Mouse (Mus musculus): ENCODE data around the gene Mrtfa. TPM values are rescaled to one million over a fixed set of nuclear protein-coding genes. Genes with fewer than 3 reads are reported as not detected.

The Mrtfa gene
- total and polyA plus RNA-seq, 2 experiments from 2014 or later = 22.6 to 32.1 TPM

DNA sequence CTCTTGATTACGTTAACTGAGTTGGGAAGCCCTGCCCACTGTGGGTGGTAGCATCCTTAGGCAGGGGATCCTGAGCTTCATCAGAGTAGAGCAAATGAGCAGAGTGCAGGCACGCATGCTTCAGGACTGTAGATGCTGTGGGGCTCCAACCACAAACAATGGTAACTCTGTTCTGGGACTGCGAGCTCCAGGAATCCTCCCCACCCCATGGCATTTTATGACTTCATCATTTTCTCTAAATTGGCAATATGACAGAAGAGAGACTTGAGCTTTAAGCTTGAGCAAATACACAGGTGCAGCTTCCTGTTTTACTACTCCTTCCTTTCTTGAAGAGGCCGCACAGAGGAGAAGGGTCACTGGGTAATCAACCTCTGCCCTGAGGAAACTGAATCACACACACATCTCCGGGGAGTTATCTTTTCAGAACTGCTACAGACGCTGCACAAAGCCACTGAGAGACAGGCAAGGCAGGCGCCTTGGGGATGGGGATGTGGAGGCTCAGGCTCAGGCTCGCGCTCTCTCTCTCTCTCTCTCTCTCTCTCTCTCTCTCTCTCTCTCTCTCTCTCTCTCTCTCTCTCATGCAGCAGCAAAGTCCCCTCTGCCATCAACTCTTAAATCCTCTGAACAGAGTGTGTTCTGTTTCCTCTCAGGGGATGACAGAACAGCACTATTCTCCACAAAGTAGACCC is 157.5 kb downstream of the Mrtfa start:
- H3K4me2 ChIP-seq (ENCODE audit: low read depth, low read length) = no peak overlapping the region
- WGBS = 45% methylated on average over 9 of the region's 9 CpGs
- no peak for TF ChIP-seq CTCF (IDR thresholded peaks at IDR 0.05; ENCODE audit: low read depth)
- no peaks in the 10 kb centered on the region for H3K27me3 ChIP-seq (ENCODE audit: insufficient read depth, low read length)
- H3K9me3 ChIP-seq (ENCODE audit: low read length) = no peaks in the 10 kb centered on the region
- H3K27ac ChIP-seq = no peak overlapping the region
- H3K4me1 ChIP-seq (ENCODE audit: insufficient read depth, low read length) = peaks cover 7% of the 10 kb centered on the region; the same call in 1 of the 2 replicates
- no peaks in the 10 kb centered on the region for H3K36me3 ChIP-seq (ENCODE audit: insufficient read depth, low read length)
- ATAC-seq (peak; percentile 51; the same call in 1 of the 2 replicates), DNase-seq (ENCODE audit: low spot score) (no peak)
- no peak overlapping the region for H3K9ac ChIP-seq (replicated peaks; ENCODE audit: low read length)
- no peak overlapping the region for H3K4me3 ChIP-seq (ENCODE audit: low read length)

DNA sequence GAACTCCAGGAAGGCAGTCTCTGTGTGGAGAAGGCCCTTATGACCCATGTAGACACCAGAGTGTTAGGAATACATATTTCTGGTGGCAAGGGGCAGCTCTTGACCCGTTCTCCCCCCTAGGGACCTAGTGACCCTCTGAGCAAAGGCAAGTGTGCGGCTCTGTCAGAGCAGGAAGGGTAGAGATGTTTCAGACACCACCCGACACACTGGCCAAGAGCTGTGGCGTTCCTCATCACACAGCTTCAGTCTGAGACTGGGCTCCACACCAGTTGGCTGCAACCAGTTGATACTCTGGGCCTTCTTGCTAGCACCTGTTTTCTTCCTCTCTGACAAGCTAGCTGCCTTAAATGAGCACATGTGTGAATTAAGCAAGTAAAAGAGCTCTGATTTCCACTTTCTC is 158.9 kb downstream of the Mrtfa start:
- 85% methylated on average over 4 of the region's 4 CpGs for WGBS
- Histone ChIP-seq H3K9me3 (ENCODE audit: low read length) (no peaks in the 10 kb centered on the region), H3K36me3 (ENCODE audit: insufficient read depth, low read length) (no peaks in the 10 kb centered on the region), H3K4me1 (ENCODE audit: insufficient read depth, low read length) (peaks cover 7% of the 10 kb centered on the region; the same call in 1 of the 2 replicates), H3K27ac (no peak overlapping the region), H3K4me2 (ENCODE audit: low read depth, low read length) (no peak overlapping the region), H3K27me3 (ENCODE audit: insufficient read depth, low read length) (no peaks in the 10 kb centered on the region), H3K9ac (replicated peaks; ENCODE audit: low read length) (no peak overlapping the region), H3K4me3 (ENCODE audit: low read length) (no peak overlapping the region)
- ATAC-seq (no peak), DNase-seq (ENCODE audit: low spot score) (no peak)
- TF ChIP-seq CTCF (IDR thresholded peaks at IDR 0.05; ENCODE audit: low read depth) = no peak

DNA sequence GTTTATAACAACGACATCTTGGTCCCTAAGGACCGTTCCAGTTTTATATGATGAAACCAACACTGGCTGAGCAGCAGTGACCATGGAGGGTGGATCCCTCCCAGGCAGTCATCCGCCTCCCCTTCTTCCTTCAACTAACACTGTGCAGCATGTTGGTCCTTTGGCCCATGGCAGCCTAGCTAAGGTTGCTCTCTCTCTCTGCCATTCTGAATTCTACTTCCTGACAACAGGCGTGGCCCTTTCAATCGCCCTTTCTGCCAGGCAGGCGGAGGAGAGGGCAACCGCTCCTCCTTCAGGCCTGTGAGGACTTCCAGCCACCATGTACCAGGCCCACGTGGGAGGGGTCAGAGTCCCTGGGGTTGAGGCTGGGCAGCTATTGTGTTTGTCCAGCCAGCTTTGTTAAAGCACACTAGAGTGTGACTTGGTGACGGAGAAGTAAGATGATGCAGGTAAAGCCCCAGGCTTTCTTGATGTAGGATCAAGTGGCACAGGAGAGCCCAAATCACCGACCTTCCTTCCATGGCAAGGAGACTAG is 159.6 kb downstream of the Mrtfa start:
- no peak for TF ChIP-seq CTCF (IDR thresholded peaks at IDR 0.05; ENCODE audit: low read depth)
- Histone ChIP-seq H3K9me3 (ENCODE audit: low read length) (no peaks in the 10 kb centered on the region), H3K4me3 (ENCODE audit: low read length) (no peak overlapping the region), H3K36me3 (ENCODE audit: insufficient read depth, low read length) (no peaks in the 10 kb centered on the region), H3K9ac (replicated peaks; ENCODE audit: low read length) (no peak overlapping the region), H3K27ac (no peak overlapping the region), H3K27me3 (ENCODE audit: insufficient read depth, low read length) (no peaks in the 10 kb centered on the region), H3K4me1 (ENCODE audit: insufficient read depth, low read length) (peaks cover 7% of the 10 kb centered on the region; the same call in 1 of the 2 replicates), H3K4me2 (ENCODE audit: low read depth, low read length) (no peak overlapping the region)
- ATAC-seq (no peak), DNase-seq (ENCODE audit: low spot score) (no peak)
- WGBS = 51% methylated on average over 10 of the region's 10 CpGs

DNA sequence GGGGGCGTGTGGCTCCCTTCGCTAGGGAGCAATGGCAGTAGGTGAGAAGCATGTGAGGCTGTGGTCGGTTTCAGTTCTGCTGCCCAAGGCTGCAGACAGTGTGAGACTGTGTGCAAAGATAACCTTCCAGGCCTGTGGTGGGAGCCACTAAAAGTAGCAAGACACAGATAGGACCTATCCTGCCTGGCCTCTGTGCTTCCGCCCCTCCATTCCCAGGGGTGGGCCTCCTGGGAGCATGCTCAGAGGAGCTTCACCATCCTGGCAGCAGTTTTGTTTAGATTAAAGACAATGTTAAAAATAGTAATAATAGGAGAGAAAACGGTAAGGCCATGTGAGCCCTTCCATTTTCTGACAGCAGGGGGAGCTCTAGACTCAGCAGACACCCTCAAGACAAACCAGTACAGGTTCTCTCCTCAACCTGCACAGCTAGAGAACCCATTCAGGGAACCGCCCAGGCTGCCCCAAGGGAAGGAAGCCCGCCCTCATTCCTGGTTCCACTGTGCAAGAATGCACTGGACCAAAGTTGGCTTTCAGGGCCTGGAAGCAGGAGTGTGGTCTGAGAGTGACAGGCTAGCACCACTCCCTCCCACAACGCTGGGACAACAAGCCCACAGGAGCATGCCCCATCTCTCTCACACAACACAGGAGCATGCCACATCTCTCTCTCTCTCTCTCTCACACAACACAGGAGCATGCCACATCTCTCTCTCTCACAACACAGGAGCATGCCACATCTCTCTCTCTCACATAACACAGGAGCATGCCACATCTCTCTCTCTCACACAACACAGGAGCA is 163.0 kb downstream of the Mrtfa start:
- DNase-seq (ENCODE audit: low spot score) (peak; percentile 84), ATAC-seq (peak; percentile 72)
- H3K9ac ChIP-seq (replicated peaks; ENCODE audit: low read length) = no peak overlapping the region
- peak; percentile 91 for TF ChIP-seq CTCF (IDR thresholded peaks at IDR 0.05; ENCODE audit: low read depth)
- no peaks in the 10 kb centered on the region for H3K27me3 ChIP-seq (ENCODE audit: insufficient read depth, low read length)
- no peak overlapping the region for H3K27ac ChIP-seq
- H3K36me3 ChIP-seq (ENCODE audit: insufficient read depth, low read length) = no peaks in the 10 kb centered on the region
- WGBS = 40% methylated on average over 8 of the region's 8 CpGs
- H3K4me2 ChIP-seq (ENCODE audit: low read depth, low read length) = no peak overlapping the region
- no peaks in the 10 kb centered on the region for H3K9me3 ChIP-seq (ENCODE audit: low read length)
- no peaks in the 10 kb centered on the region for H3K4me1 ChIP-seq (ENCODE audit: insufficient read depth, low read length)
- H3K4me3 ChIP-seq (ENCODE audit: low read length) = no peak overlapping the region

DNA sequence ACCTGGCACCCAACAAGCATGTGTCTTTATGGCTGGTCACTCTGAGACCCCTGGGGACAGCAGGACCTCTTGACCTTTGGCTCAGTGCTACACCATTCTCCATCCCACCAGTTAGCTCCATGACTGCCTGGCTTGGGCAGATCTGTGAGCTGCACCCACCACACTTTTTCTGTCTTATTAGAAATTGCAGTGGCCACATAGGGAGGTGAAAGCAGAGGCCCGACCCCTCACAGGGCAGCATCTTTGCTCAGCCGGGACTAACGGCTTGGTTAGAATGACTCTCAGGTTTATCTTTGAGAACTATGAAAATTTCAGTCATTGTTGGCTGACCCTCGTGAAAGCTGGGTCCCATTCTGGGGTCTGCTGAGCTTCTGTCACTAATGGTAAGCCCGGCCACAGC is 163.7 kb downstream of the Mrtfa start:
- Histone ChIP-seq H3K27ac (no peak overlapping the region), H3K4me1 (ENCODE audit: insufficient read depth, low read length) (no peaks in the 10 kb centered on the region), H3K9ac (replicated peaks; ENCODE audit: low read length) (no peak overlapping the region), H3K36me3 (ENCODE audit: insufficient read depth, low read length) (peaks cover 1% of the 10 kb centered on the region; the same call in 1 of the 2 replicates), H3K27me3 (ENCODE audit: insufficient read depth, low read length) (no peaks in the 10 kb centered on the region), H3K4me3 (ENCODE audit: low read length) (no peak overlapping the region), H3K9me3 (ENCODE audit: low read length) (no peaks in the 10 kb centered on the region), H3K4me2 (ENCODE audit: low read depth, low read length) (no peak overlapping the region)
- 77% methylated on average over 5 of the region's 5 CpGs for WGBS
- DNase-seq (ENCODE audit: low spot score) (no peak), ATAC-seq (no peak)
- no peak for TF ChIP-seq CTCF (IDR thresholded peaks at IDR 0.05; ENCODE audit: low read depth)

GRCm38 (mm10) chr15:81023842-81024241 is 166.7 kb downstream of the Mrtfa start:
- Histone ChIP-seq H3K4me1 (ENCODE audit: insufficient read depth, low read length) (no peaks in the 10 kb centered on the region), H3K27me3 (ENCODE audit: insufficient read depth, low read length) (no peaks in the 10 kb centered on the region), H3K4me2 (ENCODE audit: low read depth, low read length) (no peak overlapping the region), H3K36me3 (ENCODE audit: insufficient read depth, low read length) (peaks cover 18% of the 10 kb centered on the region; the same call in 1 of the 2 replicates), H3K27ac (no peak overlapping the region), H3K4me3 (ENCODE audit: low read length) (no peak overlapping the region), H3K9ac (replicated peaks; ENCODE audit: low read length) (no peak overlapping the region), H3K9me3 (ENCODE audit: low read length) (no peaks in the 10 kb centered on the region)
- no peak for DNase-seq (ENCODE audit: low spot score)
- TF ChIP-seq CTCF (IDR thresholded peaks at IDR 0.05; ENCODE audit: low read depth) = no peak
- 88% methylated on average over 9 of the region's 9 CpGs for WGBS
- ATAC-seq = no peak

Measured in hindbrain, postnatal 0 days (tissue).